Mouse (Mus musculus): ENCODE data around the gene Cx3cr1.

The Cx3cr1 gene

GRCm38 (mm10) chr9:119975286-119975685 is 94.4 kb downstream of the Cx3cr1 start:
- DNase-seq (ENCODE audit: low spot score) = no peak

- DNase-seq (ENCODE audit: low spot score) = no peak
These were observed 95.1 kb downstream of the Cx3cr1 start for GRCm38 (mm10) chr9:119974609-119975008.

- DNase-seq (ENCODE audit: low spot score) = no peak
These were observed 95.7 kb downstream of the Cx3cr1 start for GRCm38 (mm10) chr9:119973869-119974520.

- DNase-seq (ENCODE audit: low spot score) = no peak
These were observed 96.4 kb downstream of the Cx3cr1 start for GRCm38 (mm10) chr9:119973281-119973680.

GRCm38 (mm10) chr9:119972582-119972981 is 97.1 kb downstream of the Cx3cr1 start:
- DNase-seq (ENCODE audit: low spot score) = no peak

GRCm38 (mm10) chr9:119972166-119972565 is 97.5 kb downstream of the Cx3cr1 start:
- DNase-seq (ENCODE audit: low spot score) = no peak

- DNase-seq (ENCODE audit: low spot score) = no peak
These were observed 98.7 kb downstream of the Cx3cr1 start for GRCm38 (mm10) chr9:119970763-119971656.

- DNase-seq (ENCODE audit: low spot score) = no peak
These were observed 99.5 kb downstream of the Cx3cr1 start for GRCm38 (mm10) chr9:119970221-119970620.

GRCm38 (mm10) chr9:119969811-119970210 is 99.9 kb downstream of the Cx3cr1 start:
- DNase-seq (ENCODE audit: low spot score) = no peak

- DNase-seq (ENCODE audit: low spot score) = no peak
These were observed 103.3 kb downstream of the Cx3cr1 start for GRCm38 (mm10) chr9:119966221-119966910.

- no peak for DNase-seq (ENCODE audit: low spot score)
These were observed 104.5 kb downstream of the Cx3cr1 start for GRCm38 (mm10) chr9:119965186-119965585.

GRCm38 (mm10) chr9:119964206-119964605 is 105.5 kb downstream of the Cx3cr1 start:
- no peak for DNase-seq (ENCODE audit: low spot score)

- DNase-seq (ENCODE audit: low spot score) = peak; percentile 68
These were observed 106.6 kb downstream of the Cx3cr1 start for GRCm38 (mm10) chr9:119962987-119963667.

GRCm38 (mm10) chr9:119962216-119962615 is 107.5 kb downstream of the Cx3cr1 start:
- DNase-seq (ENCODE audit: low spot score) = no peak

GRCm38 (mm10) chr9:119958835-119959234 is 110.8 kb downstream of the Cx3cr1 start:
- DNase-seq (ENCODE audit: low spot score) = no peak

GRCm38 (mm10) chr9:119951388-119951787 is 118.3 kb downstream of the Cx3cr1 start:
- DNase-seq (ENCODE audit: low spot score) = no peak

GRCm38 (mm10) chr9:119950434-119950833 is 119.2 kb downstream of the Cx3cr1 start:
- no peak for DNase-seq (ENCODE audit: low spot score)

GRCm38 (mm10) chr9:119948804-119949203 is 120.9 kb downstream of the Cx3cr1 start:
- DNase-seq (ENCODE audit: low spot score) = no peak

- DNase-seq (ENCODE audit: low spot score) = no peak
These were observed 124.3 kb downstream of the Cx3cr1 start for GRCm38 (mm10) chr9:119945173-119945900.

- DNase-seq (ENCODE audit: low spot score) = no peak
These were observed 126.4 kb downstream of the Cx3cr1 start for GRCm38 (mm10) chr9:119943326-119943725.

GRCm38 (mm10) chr9:119941861-119942260 is 127.8 kb downstream of the Cx3cr1 start:
- no peak for DNase-seq (ENCODE audit: low spot score)

Measured in spleen, adult 12 weeks (tissue).